Mouse (Mus musculus) cerebellum, adult 11-12 months (tissue): ENCODE measurements around the gene Olfr399.

Experiments used
- DNase-seq: peaks from one replicate; pipeline ENCODE4 v3.0.0; 2022

Gene Olfr399

GRCm38 (mm10) chr11:74056451-74056850 lies at the start of gene Olfr399, which contains the start of gene Olfr139:
TSS of gene Olfr399 (minus strand) at chr11:74056615.
TSS of gene Olfr139 (minus strand) at chr11:74056551.
- no peak for DNase-seq

GRCm38 (mm10) chr11:74105066-74105465 lies 48.7 kb upstream of the Olfr399 start:
- no peak for DNase-seq

- no peak for DNase-seq
Observed at GRCm38 (mm10) chr11:74101507-74101906, 45.1 kb upstream of the Olfr399 start.

- DNase-seq = no peak
Observed at GRCm38 (mm10) chr11:74100724-74101123, 44.3 kb upstream of the Olfr399 start.

- no peak for DNase-seq
Observed at GRCm38 (mm10) chr11:74069655-74070054, 13.2 kb upstream of the Olfr399 start, which contains the start of gene Zfp616. TSS of gene Zfp616 (plus strand) at chr11:74069955.

- DNase-seq = no peak
Observed at GRCm38 (mm10) chr11:74051347-74051746, 5.1 kb downstream of the Olfr399 start.
